Mouse (Mus musculus) liver, postnatal 0 days (tissue): Measurements from ENCODE around the gene Lamb1.

ENCODE experiments used
- CTCF ChIP-seq: sonication (generic); IDR thresholded peaks from 2 replicates; pipeline ENCODE4 v1.5.1; 2016; ENCODE audit warnings: antibody characterized with exemption, low read depth
- EP300 ChIP-seq: IDR thresholded peaks from 2 replicates; pipeline ENCODE4 v1.6.1; 2016; ENCODE audit warnings: antibody characterized with exemption, low read depth, mild to moderate bottlenecking

GRCm38 (mm10) chr12:31273646-31274045 lies 8.6 kb downstream of the Lamb1 start:
- TF ChIP-seq CTCF (no peak), EP300 (no peak)
